Mouse (Mus musculus) hindbrain, embryonic 13.5 days (tissue): Measurements from ENCODE around the gene Nudt3. TPM values are rescaled to one million over a fixed set of nuclear protein-coding genes. Genes with fewer than 3 reads are reported as not detected.
A peak's percentile ranks its signal among the peaks of the same experiment; 100 is the strongest.
"Not testable (repeated sequence)": the region's sequence is repeated elsewhere in the genome, so short reads cannot be mapped to it uniquely, and the experiment has no call there.

ENCODE experiments used
- ATAC-seq: fragments of 200-750 bp; cut with Nextera tagmentation; 2 replicates; pipeline ENCODE4 v1.8.0; 2017; ENCODE audit warnings: moderate TSS enrichment; ENCODE audit not compliant: low FRiP score
- H3K27ac ChIP-seq: fragments of 300-500 bp; sonication (generic); 2 replicates; pipeline ENCODE4 v1.5.1; 2015; ENCODE audit warnings: inconsistent platforms, mild to moderate bottlenecking, moderate library complexity
- H3K27me3 ChIP-seq: fragments of 300-500 bp; sonication (generic); 2 replicates; pipeline ENCODE4 v1.6.1; 2015; ENCODE audit warnings: mild to moderate bottlenecking, inconsistent platforms
- H3K36me3 ChIP-seq: fragments of 300-500 bp; sonication (generic); 2 replicates; pipeline ENCODE4 v1.6.1; 2015; ENCODE audit warnings: mild to moderate bottlenecking, inconsistent platforms
- H3K4me1 ChIP-seq: fragments of 300-500 bp; sonication (generic); replicated peaks from 2 replicates; pipeline ENCODE4 v1.6.1; 2015; ENCODE audit warnings: inconsistent platforms
- H3K4me2 ChIP-seq: fragments of 300-500 bp; sonication (generic); 2 replicates; pipeline ENCODE4 v1.6.1; 2015; ENCODE audit warnings: inconsistent platforms, mild to moderate bottlenecking, moderate library complexity
- H3K4me3 ChIP-seq: fragments of 300-500 bp; sonication (generic); 2 replicates; pipeline ENCODE4 v1.5.1; 2015; ENCODE audit warnings: mild to moderate bottlenecking, inconsistent platforms
- H3K9ac ChIP-seq: fragments of 300-500 bp; sonication (generic); 2 replicates; pipeline ENCODE4 v1.6.1; 2015; ENCODE audit warnings: mild to moderate bottlenecking, inconsistent platforms
- H3K9me3 ChIP-seq: fragments of 300-500 bp; sonication (generic); 2 replicates; pipeline ENCODE4 v1.6.1; 2016; ENCODE audit warnings: inconsistent platforms
- WGBS: fragments of 180-500 bp; shearing (Covaris S2); methylation state at CpG from one replicate; pipeline ENCODE4 v1.1.7; 2015; 5-methylcytosine and 5-hydroxymethylcytosine counted together
- polyA plus RNA-seq: library from polyadenylated mRNA; unstranded; fragments of >200 nt; fragmentation: Nextera tagmentation; extraction: Ambion mirVana; gene quantifications from 2 replicates; pipeline ENCODE4 v1.2.1, GENCODE M21; 2015

Nudt3 gene
- polyA plus RNA-seq, 1 experiment from 2014 or later, result 235 TPM

GRCm38 (mm10) chr17:27645807-27646206, 22.5 kb upstream of the Nudt3 start:
- H3K27me3 ChIP-seq, result no peaks in the 10 kb centered on the region
- ATAC-seq, result no peak
- H3K4me2 ChIP-seq, result no peak overlapping the region
- WGBS, result 53% methylated on average over 7 of the region's 7 CpGs
- no peak overlapping the region for H3K9ac ChIP-seq
- no peak overlapping the region for H3K27ac ChIP-seq
- peaks cover 16% of the 10 kb centered on the region for H3K4me1 ChIP-seq
- H3K4me3 ChIP-seq, result no peak overlapping the region
- H3K36me3 ChIP-seq, result no peaks in the 10 kb centered on the region
- H3K9me3 ChIP-seq, result no peaks in the 10 kb centered on the region

GRCm38 (mm10) chr17:27644572-27644971, 21.3 kb upstream of the Nudt3 start:
- Histone ChIP-seq H3K4me2 (no peak overlapping the region), H3K27ac (no peak overlapping the region), H3K4me3 (no peak overlapping the region), H3K4me1 (peaks cover 16% of the 10 kb centered on the region), H3K27me3 (no peaks in the 10 kb centered on the region), H3K9me3 (no peaks in the 10 kb centered on the region), H3K36me3 (no peaks in the 10 kb centered on the region), H3K9ac (no peak overlapping the region)
- no peak for ATAC-seq
- WGBS, result 53% methylated on average over 2 of the region's 2 CpGs

- Histone ChIP-seq H3K4me1 (peaks cover 16% of the 10 kb centered on the region), H3K4me2 (no peak overlapping the region), H3K27ac (peak overlapping the region; percentile 91), H3K9ac (no peak overlapping the region), H3K4me3 (no peak overlapping the region), H3K27me3 (no peaks in the 10 kb centered on the region), H3K9me3 (no peaks in the 10 kb centered on the region), H3K36me3 (no peaks in the 10 kb centered on the region)
- WGBS, result 87% methylated on average over 9 of the region's 9 CpGs
- ATAC-seq, result no peak
These were observed 20.5 kb upstream of the Nudt3 start for GRCm38 (mm10) chr17:27643756-27644155.

GRCm38 (mm10) chr17:27643101-27643500, 19.8 kb upstream of the Nudt3 start:
- peaks cover 16% of the 10 kb centered on the region for H3K4me1 ChIP-seq
- peak overlapping the region; percentile 91 for H3K27ac ChIP-seq
- H3K27me3 ChIP-seq, result no peaks in the 10 kb centered on the region
- ATAC-seq, result no peak
- H3K4me2 ChIP-seq, result peak overlapping the region; percentile 33
- no peaks in the 10 kb centered on the region for H3K9me3 ChIP-seq
- WGBS, result 37% methylated on average over 6 of the region's 6 CpGs
- H3K4me3 ChIP-seq, result no peak overlapping the region
- H3K9ac ChIP-seq, result peak overlapping the region; percentile 56; the same call in 1 of the 2 replicates
- H3K36me3 ChIP-seq, result no peaks in the 10 kb centered on the region

- ATAC-seq, result peak; percentile 78
- Histone ChIP-seq H3K27me3 (no peaks in the 10 kb centered on the region), H3K9me3 (no peaks in the 10 kb centered on the region), H3K27ac (peak overlapping the region; percentile 91), H3K9ac (peak overlapping the region; percentile 56; the same call in 1 of the 2 replicates), H3K4me3 (no peak overlapping the region), H3K4me1 (peaks cover 16% of the 10 kb centered on the region), H3K4me2 (peak overlapping the region; percentile 33), H3K36me3 (no peaks in the 10 kb centered on the region)
- 9% methylated on average over 12 of the region's 12 CpGs for WGBS
These were observed 19.3 kb upstream of the Nudt3 start for GRCm38 (mm10) chr17:27642491-27643062.

- not testable (repeated sequence) for H3K27ac ChIP-seq, H3K9ac ChIP-seq, H3K27me3 ChIP-seq, H3K4me2 ChIP-seq, H3K4me3 ChIP-seq, H3K36me3 ChIP-seq, H3K9me3 ChIP-seq, ATAC-seq
- peaks cover 30% of the 10 kb centered on the region for H3K4me1 ChIP-seq
- WGBS, result 89% methylated on average over 6 of the region's 6 CpGs
These were observed 16.6 kb upstream of the Nudt3 start for GRCm38 (mm10) chr17:27639851-27640250.

- no peak overlapping the region for H3K27ac ChIP-seq
- H3K9me3 ChIP-seq, result no peaks in the 10 kb centered on the region
- no peak for ATAC-seq
- H3K4me1 ChIP-seq, result peaks cover 37% of the 10 kb centered on the region
- no peak overlapping the region for H3K4me3 ChIP-seq
- H3K36me3 ChIP-seq, result no peaks in the 10 kb centered on the region
- H3K27me3 ChIP-seq, result no peaks in the 10 kb centered on the region
- no peak overlapping the region for H3K4me2 ChIP-seq
- no peak overlapping the region for H3K9ac ChIP-seq
- 82% methylated on average over 20 of the region's 20 CpGs for WGBS
These were observed 15.6 kb upstream of the Nudt3 start for GRCm38 (mm10) chr17:27638921-27639332.

GRCm38 (mm10) chr17:27637333-27637732, 14.0 kb upstream of the Nudt3 start:
- no peak overlapping the region for H3K9ac ChIP-seq
- H3K36me3 ChIP-seq, result peaks cover 15% of the 10 kb centered on the region
- no peak for ATAC-seq
- 63% methylated on average over 9 of the region's 9 CpGs for WGBS
- H3K27ac ChIP-seq, result 0 out of 2 replicates have a peak overlapping the region, but pooled peaks have one; percentile 25
- H3K4me1 ChIP-seq, result peaks cover 39% of the 10 kb centered on the region
- H3K9me3 ChIP-seq, result no peaks in the 10 kb centered on the region
- H3K27me3 ChIP-seq, result no peaks in the 10 kb centered on the region
- no peak overlapping the region for H3K4me3 ChIP-seq
- no peak overlapping the region for H3K4me2 ChIP-seq

GRCm38 (mm10) chr17:27636132-27637020, 13.1 kb upstream of the Nudt3 start, which contains the start of gene Rps10:
Rps10 (minus strand) TSS chr17:27636669.
- H3K27ac ChIP-seq, result peak within 1 kb of the TSS; percentile 92
- H3K36me3 ChIP-seq, result peaks cover 24% of the 10 kb centered on the region
- peak within 1 kb of the TSS; percentile 81 for H3K4me3 ChIP-seq
- 30% methylated on average over 18 of the region's 18 CpGs for WGBS
- H3K4me2 ChIP-seq, result peak within 1 kb of the TSS; percentile 95
- H3K27me3 ChIP-seq, result no peaks in the 10 kb centered on the region
- H3K9ac ChIP-seq, result peak within 1 kb of the TSS; percentile 95
- H3K9me3 ChIP-seq, result no peaks in the 10 kb centered on the region
- ATAC-seq, result no peak
- peaks cover 37% of the 10 kb centered on the region for H3K4me1 ChIP-seq

- Histone ChIP-seq H3K4me3 (peak overlapping the region; percentile 81), H3K27ac (peak overlapping the region; percentile 92), H3K4me2 (peak overlapping the region; percentile 95), H3K9ac (peak overlapping the region; percentile 95), H3K4me1 (peaks cover 37% of the 10 kb centered on the region), H3K36me3 (peaks cover 33% of the 10 kb centered on the region)
- 49% methylated on average over 9 of the region's 9 CpGs for WGBS
- ATAC-seq, H3K27me3 ChIP-seq, H3K9me3 ChIP-seq: not testable (repeated sequence)
These were observed 12.2 kb upstream of the Nudt3 start for GRCm38 (mm10) chr17:27635575-27635903.

- 0% methylated on average over 69 of the region's 72 CpGs for WGBS
- Histone ChIP-seq H3K4me1 (peaks cover 37% of the 10 kb centered on the region), H3K4me3 (peak within 1 kb of the TSS; percentile 81), H3K36me3 (peaks cover 38% of the 10 kb centered on the region), H3K27ac (peak within 1 kb of the TSS; percentile 92), H3K9ac (peak within 1 kb of the TSS; percentile 95), H3K27me3 (no peaks in the 10 kb centered on the region), H3K9me3 (no peaks in the 10 kb centered on the region), H3K4me2 (peak within 1 kb of the TSS; percentile 95)
- peak; percentile 97 for ATAC-seq
These were observed 11.7 kb upstream of the Nudt3 start, which contains the start of gene RPS10-NUDT3 for GRCm38 (mm10) chr17:27634871-27635574. RPS10-NUDT3 (minus strand) TSS chr17:27635222.
